Mouse (Mus musculus) CD8-positive naive resting alpha-beta T cell, adult 57 days (primary cell): ENCODE results near the gene Pmepa1. TPM values are rescaled to one million over a fixed set of nuclear protein-coding genes. Genes with fewer than 3 reads are reported as not detected.

ENCODE experiments used
- total RNA-seq: library from RNA; stranded (reverse); gene quantifications from one replicate; pipeline ENCODE4 v1.2.4, GENCODE M21; 2023

The Pmepa1 gene
- total RNA-seq, result 19.5 TPM

GRCm38 (mm10) chr2:173276409-173276808 is at the start of gene Pmepa1:
Pmepa1 (minus strand) TSS chr2:173276533.

GRCm38 (mm10) chr2:173218416-173219141 is 57.8 kb downstream of the Pmepa1 start, which contains the start of gene Zbp1:
Zbp1 (minus strand) TSS chr2:173218923.

Other genes starting within 250 kb of the Pmepa1 start
- not detected for gene Ctcfl, start 157.0 kb downstream of the Pmepa1 start, total RNA-seq
- gene Pck1, start 123.5 kb downstream of the Pmepa1 start, total RNA-seq, result not detected
- gene Zbp1, start 57.6 kb downstream of the Pmepa1 start, total RNA-seq, result 69.3 TPM
- gene 1700021F07Rik, start 246.1 kb upstream of the Pmepa1 start, total RNA-seq, result not detected